Mouse (Mus musculus) small intestine, adult 2 months (tissue): Measurements from ENCODE around the gene Ski. TPM values are rescaled to one million over a fixed set of nuclear protein-coding genes. Genes with fewer than 3 reads are reported as not detected.
A peak's percentile ranks its signal among the peaks of the same experiment; 100 is the strongest.

Source experiments
- H3K27ac ChIP-seq: fragments of 200-500 bp; 2 replicates; pipeline ENCODE4 v1.5.1; 2012; ENCODE audit warnings: low read depth, low read length, control low read depth, inconsistent platforms; ENCODE audit not compliant: insufficient read depth
- H3K27me3 ChIP-seq: fragments of 200-500 bp; 2 replicates; pipeline ENCODE4 v1.6.1; 2012; ENCODE audit warnings: mild to moderate bottlenecking, moderate library complexity, low read length, inconsistent platforms; ENCODE audit not compliant: control insufficient read depth, insufficient read depth
- H3K36me3 ChIP-seq: fragments of 200-500 bp; 2 replicates; pipeline ENCODE4 v1.6.1; 2012; ENCODE audit warnings: mild to moderate bottlenecking, low read length, control low read depth, inconsistent platforms; ENCODE audit not compliant: control insufficient read depth, insufficient read depth
- H3K4me1 ChIP-seq: fragments of 200-500 bp; 2 replicates; pipeline ENCODE4 v1.6.1; 2012; ENCODE audit warnings: low read length, inconsistent platforms, mixed read lengths; ENCODE audit not compliant: control insufficient read depth, insufficient read depth, insufficient read length
- H3K4me3 ChIP-seq: fragments of 200-500 bp; 2 replicates; pipeline ENCODE4 v1.5.1; 2012; ENCODE audit warnings: low read depth, mild to moderate bottlenecking, control low read depth, inconsistent platforms, low read length, moderate library complexity
- CTCF ChIP-seq: fragments of 200-500 bp; IDR thresholded peaks from 2 replicates; pipeline ENCODE4 v1.5.1; 2012; ENCODE audit warnings: low read depth, mild to moderate bottlenecking, control low read depth, inconsistent platforms, low read length, moderate library complexity, mixed read lengths; ENCODE audit not compliant: insufficient replicate concordance, insufficient read length; ENCODE audit errors: extremely low read depth
- POLR2A ChIP-seq: fragments of 200-500 bp; IDR thresholded peaks from 2 replicates; pipeline ENCODE4 v1.6.1; 2012; ENCODE audit warnings: low read depth, mild to moderate bottlenecking, control low read depth, inconsistent platforms, low read length, moderate library complexity
- WGBS: fragments of 180-500 bp; shearing (Covaris S2); methylation state at CpG from one replicate; pipeline ENCODE4 v1.1.7; 2018; 5-methylcytosine and 5-hydroxymethylcytosine counted together
- polyA plus RNA-seq: library from polyadenylated mRNA; depleted of rRNA; stranded (reverse); fragments of >200 nt; gene quantifications from 2 replicates; pipeline ENCODE4 v1.2.3, GENCODE M21; 2012

Ski gene
- polyA plus RNA-seq, 1 experiment: 48.0 TPM

GRCm38 (mm10) chr4:155154986-155155385 lies 67.4 kb downstream of the Ski start:
- Histone ChIP-seq H3K4me3 (no peak overlapping the region), H3K36me3 (peaks cover 42% of the 10 kb centered on the region), H3K27ac (no peak overlapping the region), H3K4me1 (peaks cover 18% of the 10 kb centered on the region), H3K27me3 (no peaks in the 10 kb centered on the region)
- TF ChIP-seq CTCF (no peak), POLR2A (no peak)
- 67% methylated on average over 11 of the region's 11 CpGs for WGBS

GRCm38 (mm10) chr4:155153389-155154072 lies 68.9 kb downstream of the Ski start:
- WGBS: 75% methylated on average over 3 of the region's 3 CpGs
- H3K27me3 ChIP-seq: no peaks in the 10 kb centered on the region
- TF ChIP-seq CTCF: no peak
- no peak for TF ChIP-seq POLR2A

GRCm38 (mm10) chr4:155152476-155152875 lies 69.9 kb downstream of the Ski start:
- Histone ChIP-seq H3K4me3 (no peak overlapping the region), H3K27me3 (no peaks in the 10 kb centered on the region), H3K36me3 (peaks cover 19% of the 10 kb centered on the region), H3K27ac (no peak overlapping the region), H3K4me1 (peaks cover 40% of the 10 kb centered on the region)
- WGBS: 88% methylated on average over 6 of the region's 6 CpGs
- no peak for TF ChIP-seq CTCF
- TF ChIP-seq POLR2A: no peak

More at GRCm38 (mm10) chr4:155153389-155154072, 68.9 kb downstream of the Ski start:
- Histone ChIP-seq H3K27ac (no peak overlapping the region), H3K4me3 (no peak overlapping the region), H3K36me3 (peaks cover 29% of the 10 kb centered on the region), H3K4me1 (peaks cover 32% of the 10 kb centered on the region)

- Histone ChIP-seq H3K4me3 (no peak overlapping the region), H3K4me1 (peaks cover 40% of the 10 kb centered on the region), H3K27me3 (no peaks in the 10 kb centered on the region), H3K36me3 (peaks cover 13% of the 10 kb centered on the region), H3K27ac (peak overlapping the region; percentile 93)
- WGBS: 69% methylated on average over 4 of the region's 4 CpGs
- no peak for TF ChIP-seq POLR2A
- TF ChIP-seq CTCF: no peak
Observed at GRCm38 (mm10) chr4:155151845-155152244, 70.5 kb downstream of the Ski start.

- peak overlapping the region; percentile 83 for H3K4me3 ChIP-seq
- TF ChIP-seq CTCF: no peak
- no peak for TF ChIP-seq POLR2A
- peaks cover 8% of the 10 kb centered on the region for H3K36me3 ChIP-seq
- peaks cover 40% of the 10 kb centered on the region for H3K4me1 ChIP-seq
- H3K27me3 ChIP-seq: no peaks in the 10 kb centered on the region
- WGBS: 50% methylated on average over 12 of the region's 12 CpGs
- H3K27ac ChIP-seq: peak overlapping the region; percentile 93
Observed at GRCm38 (mm10) chr4:155151221-155151788, 71.1 kb downstream of the Ski start.

- Histone ChIP-seq H3K36me3 (peaks cover 2% of the 10 kb centered on the region), H3K27me3 (no peaks in the 10 kb centered on the region), H3K4me3 (peak overlapping the region; percentile 83), H3K27ac (peak overlapping the region; percentile 93), H3K4me1 (peaks cover 42% of the 10 kb centered on the region)
- TF ChIP-seq POLR2A (0 out of 2 replicates have a peak, but pooled peaks have one; percentile 44), CTCF (no peak)
- 2% methylated on average over 73 of the region's 73 CpGs for WGBS
Observed at GRCm38 (mm10) chr4:155150276-155151113, 71.9 kb downstream of the Ski start.

- peak overlapping the region; percentile 93 for H3K27ac ChIP-seq
- peaks cover 42% of the 10 kb centered on the region for H3K4me1 ChIP-seq
- H3K27me3 ChIP-seq: no peaks in the 10 kb centered on the region
- no peaks in the 10 kb centered on the region for H3K36me3 ChIP-seq
- H3K4me3 ChIP-seq: peak overlapping the region; percentile 83; the same call in 1 of the 2 replicates
- WGBS: 45% methylated on average over 6 of the region's 6 CpGs
- TF ChIP-seq POLR2A (no peak), CTCF (no peak)
Observed at GRCm38 (mm10) chr4:155149941-155150275, 72.5 kb downstream of the Ski start.
